Mouse (Mus musculus) layer of hippocampus, adult 9-10 months (tissue): Measurements from ENCODE around the gene Cep295nl.
"Not testable (repeated sequence)": the region's sequence is repeated elsewhere in the genome, so short reads cannot be mapped to it uniquely, and the experiment has no call there.

Experiments
- DNase-seq: peaks from one replicate; pipeline ENCODE4 v3.0.0; 2022; ENCODE audit warnings: low spot score

The Cep295nl gene

DNA sequence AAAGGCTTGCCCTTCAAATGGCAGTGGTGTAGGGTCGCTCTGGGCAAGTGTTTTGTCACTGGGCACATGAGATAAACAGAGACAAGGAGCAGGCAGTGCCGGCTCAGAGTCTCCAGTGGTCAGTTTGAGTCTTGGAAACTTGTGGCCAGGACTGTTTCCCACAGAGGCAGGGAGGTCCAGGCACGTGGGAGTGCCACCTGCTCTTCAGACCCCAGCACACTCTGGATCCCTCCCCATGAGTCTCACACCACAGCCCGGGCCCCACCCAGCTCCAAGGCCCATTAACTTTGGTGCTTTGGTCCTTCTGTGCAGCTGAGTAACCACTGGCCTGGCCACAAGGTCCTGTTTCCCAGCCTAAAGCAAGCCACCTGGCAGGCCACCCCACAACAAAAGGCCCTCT, 20.3 kb downstream of the Cep295nl start:
- DNase-seq: no peak

DNA sequence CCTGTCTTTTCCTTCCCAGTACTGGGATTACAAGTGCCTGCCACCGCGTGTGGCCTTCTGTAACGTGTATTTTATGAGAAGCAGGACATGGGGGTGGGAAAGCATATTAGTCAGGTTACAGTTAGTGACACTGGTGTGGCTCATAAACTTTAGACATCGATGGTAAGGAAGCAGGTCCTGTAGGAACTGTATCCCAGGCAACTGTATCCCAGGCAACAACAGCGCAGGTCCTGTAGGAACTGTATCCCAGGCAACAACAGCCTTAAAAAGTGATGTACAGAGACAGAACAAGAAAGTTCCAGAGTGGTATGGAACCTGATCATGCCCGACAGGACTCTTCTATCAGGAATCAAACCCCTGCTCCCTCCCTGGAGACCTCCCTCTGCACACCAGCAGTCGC, 20.8 kb downstream of the Cep295nl start:
- DNase-seq: no peak

DNA sequence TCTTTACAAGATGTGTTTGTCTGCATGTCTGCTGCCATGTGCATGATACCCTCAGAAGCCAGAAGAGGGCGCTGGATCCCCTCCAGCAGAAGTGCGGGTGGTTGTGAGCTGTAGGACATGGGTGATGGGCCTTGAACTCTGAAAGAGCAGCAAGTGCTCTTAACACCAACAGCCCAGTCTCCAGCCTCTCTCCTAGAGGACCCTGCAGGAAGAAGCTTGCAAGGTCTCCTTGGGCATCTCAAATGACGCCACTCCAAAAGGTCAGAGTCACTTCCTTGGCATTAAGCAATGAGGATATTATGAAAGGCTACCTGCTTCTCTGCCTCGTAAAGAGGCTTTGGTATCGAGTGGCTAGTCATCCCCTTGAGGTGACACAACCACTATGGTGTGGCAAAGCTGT, 23.6 kb downstream of the Cep295nl start:
- no peak for DNase-seq

DNA sequence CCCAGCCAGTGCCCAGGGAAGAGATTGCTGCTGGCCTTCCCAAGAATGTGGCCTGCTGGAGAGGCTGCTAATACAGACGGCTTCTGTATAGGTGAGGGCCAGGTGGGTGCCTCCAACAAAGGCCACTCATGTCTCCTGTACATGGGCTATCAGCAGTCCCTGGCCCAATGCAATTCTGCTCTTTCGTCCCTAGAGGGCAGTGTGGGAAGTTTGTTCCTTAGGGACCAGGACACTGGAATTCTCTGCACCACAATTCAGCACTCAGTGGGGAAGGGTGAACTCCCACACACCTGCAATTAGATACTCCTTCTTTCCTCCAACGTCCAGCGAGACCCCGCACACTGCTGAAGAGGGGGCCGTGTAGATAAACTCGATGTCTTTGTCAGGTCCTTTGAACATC, 25.2 kb downstream of the Cep295nl start:
- peak; percentile 43 for DNase-seq

GRCm38 (mm10) chr11:118316231-118316806, 26.0 kb downstream of the Cep295nl start:
- DNase-seq: no peak

GRCm38 (mm10) chr11:118312132-118312723, 30.1 kb downstream of the Cep295nl start:
- no peak for DNase-seq

GRCm38 (mm10) chr11:118307962-118308361, 34.3 kb downstream of the Cep295nl start:
- not testable (repeated sequence) for DNase-seq

- DNase-seq: not testable (repeated sequence)
Measured at GRCm38 (mm10) chr11:118303959-118304358, 38.3 kb downstream of the Cep295nl start.

GRCm38 (mm10) chr11:118298810-118299209, 43.5 kb downstream of the Cep295nl start:
- DNase-seq: no peak

DNA sequence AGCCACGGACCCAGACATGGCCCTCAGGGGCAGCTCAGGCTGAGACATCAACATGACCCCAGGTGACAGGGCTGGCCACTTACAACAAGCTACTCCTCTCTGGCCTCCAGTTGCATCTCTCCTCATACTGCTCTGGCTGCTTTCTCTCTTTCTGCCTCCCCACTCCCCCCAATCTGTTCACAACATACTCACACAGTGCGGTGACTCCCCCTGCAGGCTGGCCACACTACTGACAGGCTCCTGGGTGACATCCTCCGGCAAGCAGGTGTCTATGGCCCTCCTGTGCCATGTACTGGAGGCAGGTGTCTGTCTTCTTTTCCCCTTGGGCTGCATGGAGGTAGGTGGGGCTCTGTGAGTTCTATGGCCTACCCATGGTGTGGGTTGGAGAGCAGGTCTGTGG, 44.3 kb downstream of the Cep295nl start:
- DNase-seq: no peak

DNA sequence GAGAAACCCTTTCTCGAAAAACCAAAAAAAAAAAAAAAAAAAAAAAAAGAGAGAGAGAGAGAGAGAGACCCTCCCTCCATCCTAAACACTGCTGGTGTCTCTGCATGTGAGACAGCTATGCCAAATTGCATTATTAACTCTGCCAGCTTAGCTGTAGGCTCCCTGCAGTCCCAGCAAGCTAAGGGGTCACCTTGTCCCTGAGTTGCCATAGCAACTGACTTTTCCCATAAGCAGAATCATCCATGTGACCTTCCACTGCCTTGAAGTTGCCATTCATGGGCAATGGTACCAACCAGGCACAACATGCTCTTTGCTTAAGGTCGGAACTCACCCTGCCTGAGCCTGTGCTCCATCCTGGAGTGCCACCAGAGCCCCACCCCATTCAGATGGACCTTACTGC, 47.3 kb downstream of the Cep295nl start:
- no peak for DNase-seq

- DNase-seq: no peak
Measured at GRCm38 (mm10) chr11:118292671-118293070, 49.6 kb downstream of the Cep295nl start.

- peak; percentile 97 for DNase-seq
Measured at GRCm38 (mm10) chr11:118289999-118290889, 52.1 kb downstream of the Cep295nl start, which contains the start of gene Usp36. Gene Usp36, minus strand, starts transcription at chr11:118290244.

DNA sequence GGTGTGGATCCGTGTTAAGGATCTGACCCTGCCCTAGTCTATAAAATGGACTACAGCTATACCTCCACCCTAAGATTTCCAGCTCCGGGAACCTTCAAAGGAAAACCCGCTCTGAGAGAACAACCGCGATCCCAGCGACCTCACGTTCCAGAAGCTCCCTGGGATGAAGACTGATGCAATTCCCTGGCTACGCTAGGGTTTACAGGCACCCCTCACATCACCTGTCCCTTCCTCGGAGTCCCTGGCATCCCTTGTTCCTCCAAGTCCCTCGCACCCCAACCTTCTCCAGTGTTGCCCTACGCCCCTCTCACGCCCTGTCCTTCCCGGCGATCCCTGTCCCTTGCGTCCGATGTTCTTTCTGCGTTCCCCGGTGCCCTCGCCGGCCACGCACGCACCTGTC, 52.7 kb downstream of the Cep295nl start:
- no peak for DNase-seq

GRCm38 (mm10) chr11:118289037-118289511, 53.2 kb downstream of the Cep295nl start:
- DNase-seq: no peak

DNA sequence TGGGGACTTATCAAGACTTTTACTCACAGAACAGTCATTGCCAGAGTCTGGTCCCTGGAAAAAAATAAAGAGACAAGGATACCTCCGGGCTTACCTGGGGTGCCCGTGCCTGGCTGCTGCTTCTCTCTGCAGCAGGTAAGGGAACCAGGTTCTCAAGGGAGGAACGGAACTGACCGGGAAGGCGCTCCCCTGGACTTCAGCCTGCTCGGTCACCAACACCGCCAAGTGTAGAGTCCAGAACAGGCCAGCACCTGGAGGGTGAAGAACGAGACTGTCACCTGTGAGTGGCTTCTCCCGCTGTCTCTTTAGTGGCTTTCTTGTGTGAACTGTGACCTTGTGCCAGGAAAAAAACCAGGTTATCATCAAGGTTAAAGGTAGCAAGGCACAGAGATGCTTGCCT, 54.7 kb downstream of the Cep295nl start:
- no peak for DNase-seq

GRCm38 (mm10) chr11:118286434-118286833, 55.9 kb downstream of the Cep295nl start:
- no peak for DNase-seq

DNA sequence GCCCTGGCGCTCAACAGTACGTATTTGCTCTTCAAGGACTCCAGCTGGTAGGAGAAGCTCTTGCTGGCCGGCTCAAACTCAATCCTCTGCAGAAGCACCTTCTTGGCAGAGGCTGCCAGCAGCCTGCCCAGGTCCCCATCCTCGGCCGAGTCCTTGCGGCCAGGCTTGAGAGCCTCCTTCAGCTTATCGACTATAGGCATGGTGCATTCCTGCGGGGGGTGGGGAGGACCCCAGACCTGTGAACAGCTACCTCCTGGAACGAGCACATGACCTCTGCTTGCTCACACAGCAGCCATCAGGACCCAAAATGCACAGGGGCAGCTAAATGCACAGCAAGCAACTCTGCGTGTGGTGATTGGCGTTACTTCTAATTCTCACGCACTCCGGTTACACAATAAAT, 56.5 kb downstream of the Cep295nl start:
- no peak for DNase-seq
